Mouse (Mus musculus) hindbrain, embryonic 15.5 days (tissue): ENCODE results near the gene Frmd4b. TPM values are rescaled to one million over a fixed set of nuclear protein-coding genes. Genes with fewer than 3 reads are reported as not detected.

Experiments
- ATAC-seq: fragments of 200-750 bp; cut with Nextera tagmentation; 2 replicates; pipeline ENCODE4 v1.8.0; 2017; ENCODE audit warnings: low read depth, moderate number of reproducible peaks, moderate TSS enrichment; ENCODE audit not compliant: low FRiP score
- H3K27ac ChIP-seq: fragments of 300-500 bp; sonication (generic); replicated peaks from 2 replicates; pipeline ENCODE4 v1.5.1; 2015; ENCODE audit warnings: mild to moderate bottlenecking, inconsistent platforms
- H3K27me3 ChIP-seq: fragments of 300-500 bp; sonication (generic); 2 replicates; pipeline ENCODE4 v1.6.1; 2015; ENCODE audit warnings: control low read depth, inconsistent platforms
- H3K36me3 ChIP-seq: fragments of 300-500 bp; sonication (generic); 2 replicates; pipeline ENCODE4 v1.6.1; 2015; ENCODE audit warnings: control low read depth, inconsistent platforms
- H3K4me1 ChIP-seq: fragments of 300-500 bp; sonication (generic); replicated peaks from 2 replicates; pipeline ENCODE4 v1.6.1; 2015; ENCODE audit warnings: control low read depth, inconsistent platforms
- H3K4me2 ChIP-seq: fragments of 300-500 bp; sonication (generic); 2 replicates; pipeline ENCODE4 v1.6.1; 2015; ENCODE audit warnings: moderate library complexity, mild to moderate bottlenecking, inconsistent platforms
- H3K4me3 ChIP-seq: fragments of 300-500 bp; sonication (generic); 2 replicates; pipeline ENCODE4 v1.5.1; 2015; ENCODE audit warnings: mild to moderate bottlenecking, inconsistent platforms
- H3K9ac ChIP-seq: fragments of 300-500 bp; sonication (generic); 2 replicates; pipeline ENCODE4 v1.6.1; 2015; ENCODE audit warnings: inconsistent platforms
- H3K9me3 ChIP-seq: fragments of 300-500 bp; sonication (generic); 2 replicates; pipeline ENCODE4 v1.6.1; 2016; ENCODE audit warnings: control low read depth, inconsistent platforms
- WGBS: fragments of 180-500 bp; shearing (Covaris S2); methylation state at CpG from one replicate; pipeline ENCODE4 v1.1.7; 2015; 5-methylcytosine and 5-hydroxymethylcytosine counted together
- polyA plus RNA-seq: library from polyadenylated mRNA; unstranded; fragments of >200 nt; fragmentation: Nextera tagmentation; extraction: Ambion mirVana; gene quantifications from 2 replicates; pipeline ENCODE4 v1.2.1, GENCODE M21; 2015

Frmd4b gene
- polyA plus RNA-seq, 1 experiment from 2014 or later = 22.7 TPM

DNA sequence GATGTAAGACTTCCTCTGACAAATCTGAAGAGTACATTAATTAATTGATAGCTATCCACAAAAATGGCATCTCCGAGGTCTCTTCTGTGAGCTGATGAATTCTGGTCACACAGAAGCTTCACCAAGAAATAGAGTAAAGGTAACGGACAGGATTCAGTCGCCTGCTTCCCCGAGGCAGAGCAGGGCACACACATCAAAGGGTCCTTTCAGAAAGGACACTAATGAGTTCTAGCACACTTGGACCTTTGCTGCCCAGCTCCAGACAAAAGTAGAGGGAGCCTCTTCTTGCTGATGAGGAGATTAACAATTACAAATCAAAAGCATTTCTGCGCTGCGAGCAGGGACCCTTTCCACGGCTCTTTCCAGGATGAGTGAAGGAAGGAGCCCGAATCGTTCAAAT, 159.0 kb downstream of the Frmd4b start:
- Histone ChIP-seq H3K4me3 (no peak overlapping the region), H3K27ac (peak overlapping the region; percentile 6; the same call in 1 of the 2 replicates), H3K9me3 (no peaks in the 10 kb centered on the region), H3K4me2 (0 out of 2 replicates have a peak overlapping the region, but pooled peaks have one; percentile 1), H3K9ac (no peak overlapping the region), H3K4me1 (peaks cover 20% of the 10 kb centered on the region), H3K27me3 (no peaks in the 10 kb centered on the region), H3K36me3 (no peaks in the 10 kb centered on the region)
- ATAC-seq = no peak
- 30% methylated on average over 9 of the region's 9 CpGs for WGBS

- H3K4me3 ChIP-seq = no peak overlapping the region
- no peak for ATAC-seq
- H3K27me3 ChIP-seq = no peaks in the 10 kb centered on the region
- WGBS = 33% methylated on average over 3 of the region's 3 CpGs
- H3K36me3 ChIP-seq = no peaks in the 10 kb centered on the region
- H3K9me3 ChIP-seq = no peaks in the 10 kb centered on the region
- peaks cover 20% of the 10 kb centered on the region for H3K4me1 ChIP-seq
- H3K4me2 ChIP-seq = no peak overlapping the region
- no peak overlapping the region for H3K9ac ChIP-seq
- H3K27ac ChIP-seq = peak overlapping the region; percentile 6; the same call in 1 of the 2 replicates
Measured at GRCm38 (mm10) chr6:97457954-97458353, 159.4 kb downstream of the Frmd4b start.

DNA sequence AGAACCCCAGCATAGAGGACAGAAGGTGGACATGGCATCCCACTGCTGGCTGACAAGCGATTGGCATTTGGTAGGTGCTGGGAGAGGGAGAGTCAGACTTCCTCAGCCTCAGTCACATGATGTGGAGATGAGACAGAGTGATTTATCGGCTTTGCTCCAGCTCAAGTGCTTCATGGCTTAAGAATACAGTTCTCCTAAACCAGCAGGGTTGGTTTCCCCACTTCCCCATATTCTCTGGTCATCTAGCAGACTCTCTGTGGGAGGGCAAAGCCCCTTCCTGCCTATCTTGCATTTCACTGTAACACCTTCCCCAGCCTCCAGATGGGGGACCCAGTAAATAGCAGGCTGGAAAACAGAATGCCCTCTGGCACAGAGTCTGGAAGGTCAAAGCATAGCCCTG, 160.1 kb downstream of the Frmd4b start:
- H3K9me3 ChIP-seq = no peaks in the 10 kb centered on the region
- no peak overlapping the region for H3K9ac ChIP-seq
- H3K27me3 ChIP-seq = no peaks in the 10 kb centered on the region
- ATAC-seq = no peak
- H3K27ac ChIP-seq = no peak overlapping the region; the same call in 1 of the 2 replicates
- 69% methylated on average over 2 of the region's 2 CpGs for WGBS
- no peaks in the 10 kb centered on the region for H3K36me3 ChIP-seq
- no peak overlapping the region for H3K4me3 ChIP-seq
- 0 out of 2 replicates have a peak overlapping the region, but pooled peaks have one; percentile 3 for H3K4me2 ChIP-seq
- peaks cover 20% of the 10 kb centered on the region for H3K4me1 ChIP-seq

GRCm38 (mm10) chr6:97452223-97452622, 165.1 kb downstream of the Frmd4b start:
- Histone ChIP-seq H3K36me3 (no peaks in the 10 kb centered on the region), H3K27ac (no peak overlapping the region), H3K4me3 (no peak overlapping the region), H3K4me1 (peaks cover 3% of the 10 kb centered on the region; the same call in 1 of the 2 replicates), H3K27me3 (no peaks in the 10 kb centered on the region), H3K4me2 (no peak overlapping the region), H3K9ac (no peak overlapping the region), H3K9me3 (no peaks in the 10 kb centered on the region)
- ATAC-seq = no peak
- 94% methylated on average over 5 of the region's 5 CpGs for WGBS

GRCm38 (mm10) chr6:97449806-97450205, 167.5 kb downstream of the Frmd4b start:
- Histone ChIP-seq H3K27me3 (no peaks in the 10 kb centered on the region), H3K27ac (no peak overlapping the region), H3K36me3 (no peaks in the 10 kb centered on the region), H3K9me3 (no peaks in the 10 kb centered on the region), H3K9ac (no peak overlapping the region), H3K4me1 (no peaks in the 10 kb centered on the region), H3K4me3 (no peak overlapping the region), H3K4me2 (no peak overlapping the region)
- 85% methylated on average over 2 of the region's 2 CpGs for WGBS
- ATAC-seq = no peak

- Histone ChIP-seq H3K9ac (no peak overlapping the region), H3K36me3 (no peaks in the 10 kb centered on the region), H3K4me2 (no peak overlapping the region), H3K27ac (no peak overlapping the region), H3K9me3 (no peaks in the 10 kb centered on the region), H3K27me3 (no peaks in the 10 kb centered on the region), H3K4me3 (no peak overlapping the region), H3K4me1 (no peaks in the 10 kb centered on the region)
- WGBS = 63% methylated on average over 4 of the region's 4 CpGs
- ATAC-seq = no peak
Measured at GRCm38 (mm10) chr6:97447020-97447419, 170.3 kb downstream of the Frmd4b start.

DNA sequence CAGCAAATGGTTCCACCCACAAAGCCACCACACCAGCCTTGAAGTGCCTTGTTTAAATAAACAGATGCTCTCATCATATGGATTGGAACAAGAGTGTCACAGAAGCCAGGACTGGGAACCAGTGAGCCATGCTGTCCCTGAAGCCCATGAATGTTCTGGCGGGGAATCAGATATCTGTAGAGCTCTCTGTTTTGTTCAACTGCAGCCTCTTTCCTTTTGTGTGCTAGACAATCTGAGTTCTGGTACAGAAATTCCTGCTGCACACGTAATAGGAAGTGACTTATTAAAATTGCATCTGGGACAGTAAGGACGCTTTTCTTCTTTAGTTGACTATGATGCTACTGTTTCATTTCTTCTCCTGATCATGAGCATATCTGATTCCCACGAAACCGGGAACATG, 173.2 kb downstream of the Frmd4b start:
- Histone ChIP-seq H3K9me3 (no peaks in the 10 kb centered on the region), H3K4me2 (no peak overlapping the region), H3K27ac (no peak overlapping the region), H3K4me1 (peaks cover 4% of the 10 kb centered on the region; the same call in 1 of the 2 replicates), H3K27me3 (no peaks in the 10 kb centered on the region), H3K36me3 (no peaks in the 10 kb centered on the region), H3K4me3 (no peak overlapping the region), H3K9ac (no peak overlapping the region)
- ATAC-seq = no peak
- 80% methylated on average over 5 of the region's 5 CpGs for WGBS

DNA sequence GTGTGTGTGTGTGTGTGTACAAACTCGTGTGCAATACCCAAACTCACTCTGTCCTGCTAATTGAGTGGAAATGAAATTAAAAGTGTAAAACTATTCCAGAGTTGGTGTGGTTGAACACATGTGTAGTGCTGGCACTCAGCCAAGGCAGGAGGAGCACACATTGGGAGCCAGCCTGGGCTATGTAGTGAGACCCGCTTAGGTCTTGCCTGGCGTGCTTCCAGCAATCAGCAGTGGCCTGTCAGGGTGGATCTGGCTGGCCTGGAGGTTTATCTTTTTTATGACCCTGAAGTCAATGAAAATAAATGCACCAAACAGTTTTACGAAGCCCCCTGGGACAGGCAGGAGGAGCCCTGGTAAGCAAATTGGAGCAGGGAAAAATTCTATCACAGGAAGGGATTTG, 173.8 kb downstream of the Frmd4b start:
- Histone ChIP-seq H3K9me3 (no peaks in the 10 kb centered on the region), H3K27me3 (no peaks in the 10 kb centered on the region), H3K4me2 (no peak overlapping the region), H3K27ac (no peak overlapping the region), H3K4me3 (no peak overlapping the region), H3K4me1 (peaks cover 6% of the 10 kb centered on the region; the same call in 1 of the 2 replicates), H3K9ac (no peak overlapping the region), H3K36me3 (no peaks in the 10 kb centered on the region)
- 66% methylated on average over 4 of the region's 4 CpGs for WGBS
- no peak for ATAC-seq

DNA sequence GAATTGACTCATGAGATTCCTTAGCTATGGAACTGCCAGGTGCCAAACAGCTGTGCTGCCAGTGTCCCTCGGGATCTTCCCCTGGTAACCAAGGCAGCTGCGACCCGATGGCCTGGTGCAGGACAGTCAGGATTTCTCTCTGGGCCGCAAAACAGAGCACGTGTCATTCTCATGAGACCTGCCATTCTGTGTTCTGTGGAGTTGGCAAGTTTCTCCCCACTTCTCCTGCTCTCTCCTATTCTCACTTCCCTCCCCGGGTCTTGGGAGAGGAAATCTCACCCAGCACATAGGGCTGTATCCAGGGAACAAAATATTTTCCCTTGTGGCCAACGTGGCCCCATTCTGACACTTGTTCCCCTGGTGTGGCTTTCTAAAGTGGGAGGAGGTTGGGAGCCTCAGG, 176.0 kb downstream of the Frmd4b start:
- H3K36me3 ChIP-seq = no peaks in the 10 kb centered on the region
- no peak overlapping the region for H3K9ac ChIP-seq
- ATAC-seq = no peak
- H3K4me1 ChIP-seq = peaks cover 6% of the 10 kb centered on the region; the same call in 1 of the 2 replicates
- H3K9me3 ChIP-seq = no peaks in the 10 kb centered on the region
- H3K4me3 ChIP-seq = no peak overlapping the region
- H3K4me2 ChIP-seq = no peak overlapping the region
- H3K27ac ChIP-seq = no peak overlapping the region
- no peaks in the 10 kb centered on the region for H3K27me3 ChIP-seq
- 45% methylated on average over 7 of the region's 7 CpGs for WGBS

DNA sequence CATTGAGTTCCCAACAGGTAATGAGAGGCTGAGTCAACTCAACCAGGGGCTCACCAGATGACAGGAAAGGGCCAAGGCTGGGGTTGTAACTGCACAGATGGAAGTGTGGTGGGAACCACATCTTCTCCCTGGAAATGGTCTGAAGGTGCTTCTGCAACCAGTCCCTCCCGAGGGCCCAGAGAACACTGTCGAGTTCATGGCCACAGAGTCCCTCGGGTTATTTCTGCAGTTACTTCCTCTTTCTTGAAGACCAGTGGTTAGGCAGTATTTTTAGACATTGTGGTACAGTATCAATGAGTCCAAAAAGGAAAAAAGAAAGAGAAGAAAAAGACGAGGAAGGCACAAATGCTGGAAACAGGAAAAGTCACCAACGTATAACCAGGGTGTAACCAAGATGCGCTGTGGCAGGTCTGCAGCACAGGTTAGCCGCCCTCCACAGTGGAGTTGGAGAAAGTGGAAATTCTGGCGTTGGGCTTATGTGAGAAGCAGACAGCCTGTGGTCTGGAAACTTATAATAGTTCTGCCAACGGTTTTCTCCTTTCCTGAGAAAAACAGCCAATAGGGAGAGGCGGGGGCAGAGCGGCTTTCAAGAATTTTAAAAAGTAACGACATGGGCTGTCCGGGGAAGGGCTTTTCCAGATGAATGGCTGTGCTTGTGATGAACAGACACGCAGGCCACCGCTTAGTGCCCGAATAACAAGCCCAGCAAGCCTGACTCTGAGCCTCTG, 178.3 kb downstream of the Frmd4b start:
- Histone ChIP-seq H3K9me3 (no peaks in the 10 kb centered on the region), H3K9ac (no peak overlapping the region), H3K27me3 (no peaks in the 10 kb centered on the region), H3K4me1 (peaks cover 6% of the 10 kb centered on the region; the same call in 1 of the 2 replicates), H3K36me3 (no peaks in the 10 kb centered on the region), H3K4me2 (no peak overlapping the region), H3K27ac (no peak overlapping the region), H3K4me3 (no peak overlapping the region)
- 69% methylated on average over 16 of the region's 16 CpGs for WGBS
- no peak for ATAC-seq

DNA sequence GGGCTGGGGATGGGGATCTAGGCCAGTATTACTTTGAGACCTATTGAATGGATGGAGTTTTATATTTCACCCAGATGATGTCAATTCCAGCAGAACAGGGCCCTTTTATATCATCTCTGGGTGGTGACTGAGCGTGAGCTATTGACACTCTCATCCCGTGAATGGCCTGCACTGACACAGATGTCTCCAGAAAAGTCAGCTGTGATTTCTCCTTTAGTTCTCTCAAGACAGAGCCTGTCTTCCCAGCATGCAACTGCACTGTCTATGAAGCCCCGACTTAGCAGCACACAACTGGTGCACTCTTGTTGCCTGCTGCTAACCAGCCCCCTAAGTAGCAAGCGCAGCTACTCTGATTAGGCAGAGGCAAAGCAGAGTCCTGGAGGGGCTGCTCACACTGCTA, 182.6 kb downstream of the Frmd4b start:
- H3K36me3 ChIP-seq = no peaks in the 10 kb centered on the region
- H3K9me3 ChIP-seq = no peaks in the 10 kb centered on the region
- no peak for ATAC-seq
- no peak overlapping the region for H3K9ac ChIP-seq
- H3K27ac ChIP-seq = no peak overlapping the region
- WGBS = 74% methylated on average over 4 of the region's 4 CpGs
- 0 out of 2 replicates have a peak, but pooled peaks cover 6% of the 10 kb centered on the region for H3K4me1 ChIP-seq
- H3K27me3 ChIP-seq = no peaks in the 10 kb centered on the region
- H3K4me2 ChIP-seq = no peak overlapping the region
- no peak overlapping the region for H3K4me3 ChIP-seq

- ATAC-seq = no peak
- Histone ChIP-seq H3K4me2 (no peak overlapping the region), H3K4me1 (no peaks in the 10 kb centered on the region), H3K27ac (no peak overlapping the region), H3K9ac (no peak overlapping the region), H3K36me3 (no peaks in the 10 kb centered on the region), H3K4me3 (no peak overlapping the region), H3K27me3 (no peaks in the 10 kb centered on the region), H3K9me3 (no peaks in the 10 kb centered on the region)
- 85% methylated on average over 10 of the region's 10 CpGs for WGBS
Measured at GRCm38 (mm10) chr6:97431309-97432004, 185.9 kb downstream of the Frmd4b start.
